Mouse (Mus musculus) gastrocnemius, adult 8-10 months (tissue): Measurements from ENCODE around the gene Zfand4. TPM values are rescaled to one million over a fixed set of nuclear protein-coding genes. Genes with fewer than 3 reads are reported as not detected.
"Not testable (repeated sequence)": the region's sequence is repeated elsewhere in the genome, so short reads cannot be mapped to it uniquely, and the experiment has no call there.

ENCODE experiments used
- DNase-seq, 2 experiments: peaks; one replicate each; pipeline ENCODE4 v3.0.0; 2022; ENCODE audit warnings: low spot score in 2 of 2
- total RNA-seq, 4 experiments: library from RNA; stranded (reverse); gene quantifications; 2 replicates each; pipeline ENCODE4 v1.2.4; 2022

The Zfand4 gene
- total RNA-seq, 4 experiments from 2014 or later = 0.16 to 0.88 (median 0.58) TPM

GRCm38 (mm10) chr6:116311411-116311810 is 47.4 kb downstream of the Zfand4 start:
- no peak for DNase-seq

GRCm38 (mm10) chr6:116319259-116319658 is 55.2 kb downstream of the Zfand4 start:
- no peak for DNase-seq

GRCm38 (mm10) chr6:116326641-116327040 is 62.6 kb downstream of the Zfand4 start:
- no peak for DNase-seq

GRCm38 (mm10) chr6:116331396-116331795 is 67.4 kb downstream of the Zfand4 start:
- DNase-seq = no peak

GRCm38 (mm10) chr6:116337466-116337834 is 73.4 kb downstream of the Zfand4 start:
- DNase-seq = no peak

- peak; percentile 88 to 93 for DNase-seq
Observed at GRCm38 (mm10) chr6:116337835-116338501, 73.9 kb downstream of the Zfand4 start, which contains the start of gene March8. TSS of gene March8 (plus strand) at chr6:116338024.

- DNase-seq = no peak
Observed at GRCm38 (mm10) chr6:116338520-116338919, 74.5 kb downstream of the Zfand4 start.

- no peak for DNase-seq
Observed at GRCm38 (mm10) chr6:116339088-116339487, 75.1 kb downstream of the Zfand4 start.

- DNase-seq = no peak
Observed at GRCm38 (mm10) chr6:116340521-116340920, 76.5 kb downstream of the Zfand4 start.

GRCm38 (mm10) chr6:116347953-116348352 is 83.9 kb downstream of the Zfand4 start:
- no peak for DNase-seq

GRCm38 (mm10) chr6:116349997-116350396 is 86.0 kb downstream of the Zfand4 start:
- no peak for DNase-seq

- no peak for DNase-seq
Observed at GRCm38 (mm10) chr6:116350643-116351042, 86.6 kb downstream of the Zfand4 start.

GRCm38 (mm10) chr6:116351534-116351933 is 87.5 kb downstream of the Zfand4 start:
- DNase-seq = no peak

- DNase-seq = no peak
Observed at GRCm38 (mm10) chr6:116353428-116353827, 89.4 kb downstream of the Zfand4 start.

GRCm38 (mm10) chr6:116356311-116356947 is 92.4 kb downstream of the Zfand4 start:
- DNase-seq = not testable (repeated sequence)

- no peak for DNase-seq
Observed at GRCm38 (mm10) chr6:116356948-116357325, 92.9 kb downstream of the Zfand4 start.

- DNase-seq = no peak
Observed at GRCm38 (mm10) chr6:116358056-116358455, 94.0 kb downstream of the Zfand4 start.

GRCm38 (mm10) chr6:116359256-116359655 is 95.2 kb downstream of the Zfand4 start:
- no peak for DNase-seq

- DNase-seq = no peak
Observed at GRCm38 (mm10) chr6:116361463-116361862, 97.4 kb downstream of the Zfand4 start.

GRCm38 (mm10) chr6:116361993-116362392 is 98.0 kb downstream of the Zfand4 start:
- no peak for DNase-seq

GRCm38 (mm10) chr6:116367971-116368370 is 103.9 kb downstream of the Zfand4 start:
- DNase-seq = no peak

- no peak for DNase-seq
Observed at GRCm38 (mm10) chr6:116369811-116370210, 105.8 kb downstream of the Zfand4 start.
